In genomic region chr17:47750101-47750500, GRCm38 (mm10) we compare ENCODE assay signal across 23 mouse cellular contexts. TPM values are rescaled to one million over a fixed set of nuclear protein-coding genes. Genes with fewer than 3 reads are reported as not detected.
"Had no signal": no experiment of that assay in that cellular context is flagged by ENCODE, and none has a peak within 500 bp of the region (broad histone marks: within the 10 kb centered on the region; RNA-seq: fewer than 3 reads in every experiment).

No protein-coding gene starts in this region.

- H3K4me1 ChIP-seq: midbrain, embryonic 13.5 days; neural tube, embryonic 13.5 days had no signal

- H3K9me3 ChIP-seq: intestine, embryonic 15.5 days; kidney, embryonic 15.5 days; neural tube, embryonic 13.5 days; stomach, embryonic 15.5 days had no signal

- H3K9ac ChIP-seq: intestine, embryonic 15.5 days; kidney, embryonic 15.5 days; lung, embryonic 14.5 days; midbrain, embryonic 13.5 days; neural tube, embryonic 13.5 days; stomach, embryonic 15.5 days had no signal

- H3K4me2 ChIP-seq: kidney, embryonic 15.5 days; lung, embryonic 14.5 days; midbrain, embryonic 13.5 days; neural tube, embryonic 13.5 days; stomach, embryonic 15.5 days had no signal

- H3K36me3 ChIP-seq: intestine, embryonic 15.5 days; midbrain, embryonic 10.5 days; midbrain, embryonic 13.5 days; neural tube, embryonic 13.5 days; stomach, embryonic 15.5 days had no signal

- DNase-seq: kidney, adult 8-10 months; kidney, postnatal 10 days; kidney, postnatal 36 days; layer of hippocampus, postnatal 36 days; lung, embryonic 14.5 days; lung, postnatal 36 days; retina, postnatal 1 day; right cerebral cortex, postnatal 25 days; spleen, adult 18-20 months; thymus, postnatal 36 days had no signal

- H3K4me3 ChIP-seq: intestine, embryonic 15.5 days; kidney, embryonic 15.5 days; left cerebral cortex, adult 2 months; megakaryocyte, embryonic 14.5 days; midbrain, embryonic 10.5 days; midbrain, embryonic 13.5 days; myocyte; neural tube, embryonic 13.5 days; stomach, embryonic 15.5 days had no signal

- ATAC-seq: midbrain, embryonic 13.5 days; midbrain, embryonic 16.5 days had no signal

- H3K27ac ChIP-seq: kidney, embryonic 15.5 days; left cerebral cortex, adult 2 months; midbrain, embryonic 13.5 days; neural tube, embryonic 13.5 days; stomach, embryonic 15.5 days had no signal

- H3K27me3 ChIP-seq: intestine, embryonic 15.5 days; kidney, embryonic 15.5 days; midbrain, embryonic 13.5 days; neural tube, embryonic 13.5 days; stomach, embryonic 15.5 days had no signal

RNA-seq across cellular contexts. Expression of gene Pgc, which starts 23.5 kb away (rescaled TPM):
- polyA plus RNA-seq: limb, embryonic 11.5 days; liver, embryonic 16.5 days; midbrain, embryonic 13.5 days; myocyte; neural tube, embryonic 13.5 days; urinary bladder, adult 2 months had no signal

RNA-seq across cellular contexts. Expression of gene Prickle4, which starts 55.6 kb away (rescaled TPM):
- polyA plus RNA-seq: lung, embryonic 14.5 days had no signal

RNA-seq across cellular contexts. Expression of gene Gm21981, which starts 55.8 kb away (rescaled TPM):
- polyA plus RNA-seq: liver, embryonic 16.5 days had no signal
